Mouse (Mus musculus): ENCODE data around the gene Hrc. TPM values are rescaled to one million over a fixed set of nuclear protein-coding genes. Genes with fewer than 3 reads are reported as not detected.

The Hrc gene
- polyA plus RNA-seq, 1 experiment, result not detected

DNA sequence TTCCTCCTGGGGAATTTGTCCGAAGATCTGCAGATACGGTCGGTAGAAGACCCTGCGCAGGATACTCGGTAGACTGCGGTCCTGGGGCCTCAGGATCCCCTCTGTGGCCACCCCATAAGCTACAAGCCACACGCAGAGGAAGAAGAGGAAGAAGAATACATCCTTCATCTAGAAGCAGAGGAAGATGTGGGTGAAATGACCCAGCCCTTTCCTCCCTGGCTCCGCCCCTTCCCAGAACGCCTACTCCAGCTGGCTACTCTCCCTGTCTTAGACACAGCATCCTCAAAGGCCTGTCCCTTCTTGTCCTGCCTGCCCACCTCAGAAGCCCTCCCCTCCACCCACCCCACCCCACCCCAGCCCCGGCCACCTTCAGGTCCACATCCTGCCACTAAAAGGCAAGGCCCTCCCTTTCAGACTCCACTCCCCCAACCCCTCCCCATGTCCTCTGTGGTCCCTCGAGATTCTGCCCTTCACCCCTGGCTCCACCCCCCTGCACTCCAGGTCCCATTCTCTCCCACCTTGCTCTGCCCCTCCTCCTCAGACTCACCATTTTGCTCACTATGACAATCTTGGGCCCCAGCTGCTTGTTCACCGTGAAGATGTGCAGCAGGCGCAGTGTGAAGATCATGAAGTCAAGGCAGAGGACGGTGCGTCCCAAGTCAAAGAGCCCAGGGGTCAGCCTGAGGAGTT lies 26.4 kb upstream of the Hrc start:
- no peaks in the 10 kb centered on the region for H3K36me3 ChIP-seq (ENCODE audit: control insufficient read depth)
- TF ChIP-seq GATA1 (IDR thresholded peaks at IDR 0.05; ENCODE audit: low read length) (no peak), TAL1 (IDR thresholded peaks at IDR 0.05; ENCODE audit: low read length) (no peak)
- H3K27me3 ChIP-seq (ENCODE audit: control insufficient read depth), result no peaks in the 10 kb centered on the region
- no peak overlapping the region for H3K4me3 ChIP-seq (replicated peaks)
- H3K9me3 ChIP-seq (ENCODE audit: control insufficient read depth, low read length), result no peaks in the 10 kb centered on the region
- peaks cover 2% of the 10 kb centered on the region; the same call in 1 of the 2 replicates for H3K4me1 ChIP-seq (ENCODE audit: control insufficient read depth)

DNA sequence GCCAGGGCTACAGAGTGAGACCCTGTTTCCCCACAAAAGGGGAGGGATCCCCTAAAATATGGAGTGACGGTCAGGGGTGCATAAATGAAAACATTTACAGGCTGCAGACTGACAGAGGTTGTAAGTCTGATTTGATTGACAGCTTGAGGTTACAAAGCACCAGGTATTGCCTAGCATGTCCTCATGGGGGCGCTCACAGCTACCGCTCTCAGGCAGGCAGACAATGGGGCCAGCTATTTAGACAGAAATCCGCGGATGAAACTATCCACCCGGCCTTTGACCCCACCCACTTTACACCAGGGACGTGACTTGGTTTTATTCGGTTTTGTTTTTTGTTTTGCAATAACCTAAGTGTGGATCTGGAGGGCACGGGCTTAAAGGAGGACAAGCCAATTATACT lies 25.6 kb upstream of the Hrc start:
- Histone ChIP-seq H3K9me3 (ENCODE audit: control insufficient read depth, low read length) (no peaks in the 10 kb centered on the region), H3K4me3 (replicated peaks) (no peak overlapping the region), H3K4me1 (ENCODE audit: control insufficient read depth) (peaks cover 2% of the 10 kb centered on the region; the same call in 1 of the 2 replicates), H3K27me3 (ENCODE audit: control insufficient read depth) (no peaks in the 10 kb centered on the region), H3K36me3 (ENCODE audit: control insufficient read depth) (no peaks in the 10 kb centered on the region)
- no peak for TF ChIP-seq GATA1 (IDR thresholded peaks at IDR 0.05; ENCODE audit: low read length)
- TF ChIP-seq TAL1 (IDR thresholded peaks at IDR 0.05; ENCODE audit: low read length), result no peak

DNA sequence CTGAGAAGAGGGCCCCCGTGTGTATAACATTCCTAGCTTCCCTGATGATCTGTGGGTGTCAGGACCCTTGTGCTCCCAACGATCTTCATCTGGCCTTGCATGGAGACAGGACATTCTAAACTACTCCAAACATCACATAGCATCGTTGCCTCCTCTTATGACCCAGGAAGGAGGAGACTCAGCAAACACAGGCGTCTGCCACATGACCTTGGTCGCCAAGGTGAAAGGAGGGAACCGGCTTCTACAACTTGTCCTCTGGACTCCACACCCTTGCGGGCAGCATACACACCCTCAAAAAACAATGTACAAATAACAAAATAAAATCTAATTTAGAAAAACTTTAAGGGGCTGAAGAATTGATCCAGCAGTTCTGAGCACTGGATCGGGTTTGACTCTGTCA lies 23.1 kb upstream of the Hrc start:
- Histone ChIP-seq H3K9me3 (ENCODE audit: control insufficient read depth, low read length) (no peaks in the 10 kb centered on the region), H3K4me3 (replicated peaks) (no peak overlapping the region), H3K36me3 (ENCODE audit: control insufficient read depth) (no peaks in the 10 kb centered on the region), H3K4me1 (ENCODE audit: control insufficient read depth) (no peaks in the 10 kb centered on the region), H3K27me3 (ENCODE audit: control insufficient read depth) (no peaks in the 10 kb centered on the region)
- TF ChIP-seq TAL1 (IDR thresholded peaks at IDR 0.05; ENCODE audit: low read length) (no peak), GATA1 (IDR thresholded peaks at IDR 0.05; ENCODE audit: low read length) (no peak)

DNA sequence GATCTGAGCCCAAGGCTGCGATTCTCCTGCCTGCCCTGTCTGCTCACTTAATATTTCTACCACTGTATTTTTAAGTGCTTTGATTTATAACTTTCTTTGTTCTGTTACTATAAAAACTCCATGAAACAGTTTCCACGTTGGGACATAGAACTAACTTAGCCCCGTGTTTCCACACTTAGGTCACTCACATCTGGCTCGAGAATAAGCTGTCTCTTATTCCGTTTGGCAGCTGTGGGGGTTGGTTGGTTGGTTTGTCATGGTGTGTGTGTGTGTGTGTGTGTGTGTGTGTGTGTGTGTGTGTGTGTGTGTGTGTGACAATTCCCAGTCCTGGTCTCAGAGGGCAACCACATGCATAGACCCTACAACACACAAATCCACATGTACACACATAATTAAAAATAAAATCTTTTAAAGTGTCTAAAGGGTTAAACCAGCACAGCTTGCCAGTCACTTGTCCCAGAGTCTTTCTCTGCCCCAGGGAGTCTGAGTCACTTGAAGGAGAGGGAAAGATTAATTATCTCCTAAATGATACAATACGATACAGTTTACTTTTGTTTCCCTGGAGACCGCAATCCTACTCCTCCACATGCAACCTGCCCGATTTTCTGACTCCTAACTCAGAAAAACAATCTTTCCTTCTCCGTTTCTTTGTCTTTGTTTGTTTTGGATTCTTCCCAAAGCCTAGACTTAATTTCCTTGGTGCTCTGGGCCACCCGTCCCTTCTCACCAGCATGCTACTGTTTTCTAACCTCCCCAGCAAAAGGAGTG lies 22.2 kb upstream of the Hrc start:
- H3K4me1 ChIP-seq (ENCODE audit: control insufficient read depth), result no peaks in the 10 kb centered on the region
- TF ChIP-seq GATA1 (IDR thresholded peaks at IDR 0.05; ENCODE audit: low read length), result no peak
- TF ChIP-seq TAL1 (IDR thresholded peaks at IDR 0.05; ENCODE audit: low read length), result no peak
- H3K4me3 ChIP-seq (replicated peaks), result no peak overlapping the region
- no peaks in the 10 kb centered on the region for H3K27me3 ChIP-seq (ENCODE audit: control insufficient read depth)
- no peaks in the 10 kb centered on the region for H3K36me3 ChIP-seq (ENCODE audit: control insufficient read depth)
- no peaks in the 10 kb centered on the region for H3K9me3 ChIP-seq (ENCODE audit: control insufficient read depth, low read length)

DNA sequence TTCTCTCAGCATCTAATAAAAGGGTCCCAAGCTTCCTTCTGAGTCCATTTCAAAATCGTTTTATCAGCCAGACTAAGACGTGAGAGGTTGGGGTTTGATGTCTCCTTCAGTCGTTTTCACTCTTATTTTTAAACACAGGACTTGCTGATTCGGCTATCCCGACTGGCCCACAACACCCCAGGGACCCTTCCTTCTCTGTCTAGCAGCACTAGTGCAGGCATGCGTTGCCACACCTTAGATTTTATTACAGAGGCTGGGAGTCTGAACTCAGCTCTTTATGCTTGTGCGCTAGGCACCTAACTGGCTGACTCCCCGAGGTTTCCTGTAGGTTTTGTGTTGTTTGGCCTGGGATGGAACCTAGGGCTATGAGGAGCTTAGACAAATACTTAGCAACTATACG lies 21.6 kb upstream of the Hrc start:
- Histone ChIP-seq H3K27me3 (ENCODE audit: control insufficient read depth) (no peaks in the 10 kb centered on the region), H3K4me1 (ENCODE audit: control insufficient read depth) (no peaks in the 10 kb centered on the region), H3K9me3 (ENCODE audit: control insufficient read depth, low read length) (no peaks in the 10 kb centered on the region), H3K4me3 (replicated peaks) (no peak overlapping the region), H3K36me3 (ENCODE audit: control insufficient read depth) (no peaks in the 10 kb centered on the region)
- no peak for TF ChIP-seq TAL1 (IDR thresholded peaks at IDR 0.05; ENCODE audit: low read length)

DNA sequence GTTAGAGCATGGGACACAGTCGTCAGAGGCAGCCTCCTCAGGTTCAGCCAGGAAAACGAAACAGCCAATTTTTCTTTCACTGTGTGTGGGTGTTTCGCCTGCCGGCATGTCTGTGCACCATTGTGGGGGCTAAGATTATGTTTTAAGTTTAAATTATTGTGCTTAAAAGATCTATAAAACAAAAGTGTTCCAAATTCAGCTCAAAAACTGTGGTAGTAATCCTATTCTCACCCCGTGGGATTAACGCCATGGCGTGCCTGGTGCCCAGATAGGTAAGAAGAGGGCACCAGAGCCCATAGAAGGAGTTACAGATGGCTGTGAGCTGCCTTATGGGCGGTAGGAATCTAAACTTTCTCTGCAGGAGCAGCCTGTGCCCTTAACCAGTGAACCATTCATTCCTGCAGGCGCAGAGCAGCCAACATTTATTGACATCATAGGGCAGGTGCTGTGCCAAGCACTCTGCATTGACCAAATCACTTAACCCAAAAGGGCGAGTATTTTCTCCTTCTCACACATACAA lies 19.8 kb upstream of the Hrc start:
- Histone ChIP-seq H3K4me3 (replicated peaks) (no peak overlapping the region), H3K36me3 (ENCODE audit: control insufficient read depth) (no peaks in the 10 kb centered on the region), H3K4me1 (ENCODE audit: control insufficient read depth) (no peaks in the 10 kb centered on the region), H3K9me3 (ENCODE audit: control insufficient read depth, low read length) (no peaks in the 10 kb centered on the region), H3K27me3 (ENCODE audit: control insufficient read depth) (no peaks in the 10 kb centered on the region)
- TF ChIP-seq TAL1 (IDR thresholded peaks at IDR 0.05; ENCODE audit: low read length), result no peak
- no peak for TF ChIP-seq GATA1 (IDR thresholded peaks at IDR 0.05; ENCODE audit: low read length)

DNA sequence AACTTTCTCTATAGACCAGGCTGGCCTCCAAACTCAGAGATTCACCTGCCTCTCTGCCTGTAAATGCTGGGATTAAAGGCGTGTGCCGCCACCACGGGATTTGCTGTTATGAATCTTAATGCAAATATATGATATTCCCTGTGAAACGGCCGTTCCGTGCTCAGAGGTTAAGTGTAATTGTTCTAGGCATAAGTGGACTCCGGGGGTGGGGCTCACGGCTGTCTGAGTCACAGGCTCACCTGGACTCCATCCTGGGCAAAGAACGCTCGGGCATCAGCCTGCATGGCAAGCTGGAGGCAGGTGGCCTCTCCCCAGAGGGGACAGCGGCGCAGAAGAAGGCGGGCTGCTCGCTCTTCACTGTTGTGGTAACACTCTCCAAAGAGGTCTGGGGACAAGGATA lies 18.6 kb upstream of the Hrc start:
- no peaks in the 10 kb centered on the region for H3K9me3 ChIP-seq (ENCODE audit: control insufficient read depth, low read length)

DNA sequence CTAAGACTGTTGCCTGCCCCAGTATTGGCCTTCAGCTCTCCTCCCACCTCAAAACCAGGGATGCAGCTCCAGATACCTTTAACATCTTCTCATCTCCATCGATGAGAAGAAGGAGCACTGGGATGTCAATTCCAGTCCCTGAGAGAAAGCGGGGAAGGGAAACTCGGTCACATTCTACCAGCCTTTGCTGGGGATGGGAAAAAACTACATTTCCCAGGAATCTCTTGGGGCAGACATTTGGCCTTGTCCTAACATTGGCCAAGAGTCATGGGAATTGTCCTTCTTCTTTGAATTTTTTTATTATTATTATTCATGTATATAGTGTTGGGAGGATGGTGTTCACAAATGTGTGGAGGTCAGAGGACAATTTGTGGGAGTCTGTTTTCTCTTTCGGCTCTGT lies 12.8 kb upstream of the Hrc start:
- Histone ChIP-seq H3K9me3 (ENCODE audit: control insufficient read depth, low read length) (peaks cover 11% of the 10 kb centered on the region), H3K4me3 (replicated peaks) (no peak overlapping the region), H3K4me1 (ENCODE audit: control insufficient read depth) (no peaks in the 10 kb centered on the region), H3K27me3 (ENCODE audit: control insufficient read depth) (no peaks in the 10 kb centered on the region), H3K36me3 (ENCODE audit: control insufficient read depth) (no peaks in the 10 kb centered on the region)
- TF ChIP-seq GATA1 (IDR thresholded peaks at IDR 0.05; ENCODE audit: low read length) (no peak), TAL1 (IDR thresholded peaks at IDR 0.05; ENCODE audit: low read length) (no peak)

More for the DNA sequence above, 18.6 kb upstream of the Hrc start:
- TF ChIP-seq TAL1 (IDR thresholded peaks at IDR 0.05; ENCODE audit: low read length), result no peak
- no peak for TF ChIP-seq GATA1 (IDR thresholded peaks at IDR 0.05; ENCODE audit: low read length)
- no peak overlapping the region for H3K4me3 ChIP-seq (replicated peaks)
- no peaks in the 10 kb centered on the region for H3K27me3 ChIP-seq (ENCODE audit: control insufficient read depth)
- no peaks in the 10 kb centered on the region for H3K4me1 ChIP-seq (ENCODE audit: control insufficient read depth)
- no peaks in the 10 kb centered on the region for H3K36me3 ChIP-seq (ENCODE audit: control insufficient read depth)

DNA sequence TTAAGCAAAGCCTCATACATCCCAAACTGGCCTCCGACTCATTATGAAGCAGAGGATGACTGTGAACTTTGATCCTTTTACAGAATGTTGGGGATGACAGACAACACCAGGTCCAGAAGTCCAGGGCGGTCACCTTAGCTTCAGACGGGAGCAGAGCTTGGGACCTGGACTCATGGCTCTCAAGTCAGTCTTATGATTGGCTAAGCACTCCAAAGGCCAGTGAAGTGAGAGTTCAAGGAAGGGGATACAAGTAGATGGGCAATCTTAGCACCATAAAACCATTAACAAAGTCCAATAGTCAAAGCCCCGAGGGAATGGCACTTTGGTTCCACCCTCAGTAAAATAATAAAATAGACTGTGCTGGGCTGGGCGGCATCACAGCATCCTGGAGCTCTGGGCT lies 12.0 kb upstream of the Hrc start:
- Histone ChIP-seq H3K36me3 (ENCODE audit: control insufficient read depth) (no peaks in the 10 kb centered on the region), H3K4me3 (replicated peaks) (no peak overlapping the region), H3K9me3 (ENCODE audit: control insufficient read depth, low read length) (peaks cover 11% of the 10 kb centered on the region), H3K4me1 (ENCODE audit: control insufficient read depth) (no peaks in the 10 kb centered on the region), H3K27me3 (ENCODE audit: control insufficient read depth) (no peaks in the 10 kb centered on the region)
- TF ChIP-seq GATA1 (IDR thresholded peaks at IDR 0.05; ENCODE audit: low read length) (no peak), TAL1 (IDR thresholded peaks at IDR 0.05; ENCODE audit: low read length) (no peak)
